11 mouse cellular contexts compared by ENCODE assay signal in genomic region chr2:75874008-75874559, GRCm38 (mm10).
"Had no signal": no experiment of that assay in that cellular context is flagged by ENCODE, and none has a peak within 500 bp of the region (broad histone marks: within the 10 kb centered on the region; RNA-seq: fewer than 3 reads in every experiment).

No protein-coding gene starts in this region.

- H3K4me3 ChIP-seq: left cerebral cortex, adult 2 months; limb, embryonic 15.5 days; liver, embryonic 12.5 days; midbrain, embryonic 10.5 days; neural tube, embryonic 12.5 days; stomach, embryonic 15.5 days had no signal

- DNase-seq: kidney, adult 18-20 months; kidney, postnatal 14 days; lung, embryonic 14.5 days; midbrain, embryonic 14.5 days; thymus, postnatal 4 days had no signal

- ATAC-seq: liver, embryonic 12.5 days had no signal

- H3K27me3 ChIP-seq: limb, embryonic 15.5 days; liver, embryonic 12.5 days; neural tube, embryonic 12.5 days; stomach, embryonic 15.5 days had no signal

- H3K36me3 ChIP-seq: limb, embryonic 15.5 days; stomach, embryonic 15.5 days had no signal

- H3K9me3 ChIP-seq: limb, embryonic 15.5 days; liver, embryonic 12.5 days; midbrain, embryonic 10.5 days; neural tube, embryonic 12.5 days; stomach, embryonic 15.5 days had no signal

- H3K4me1 ChIP-seq: limb, embryonic 15.5 days; liver, embryonic 12.5 days; neural tube, embryonic 12.5 days; stomach, embryonic 15.5 days had no signal

- H3K9ac ChIP-seq: limb, embryonic 15.5 days; liver, embryonic 12.5 days; lung, embryonic 14.5 days; neural tube, embryonic 12.5 days; stomach, embryonic 15.5 days had no signal

- H3K27ac ChIP-seq: left cerebral cortex, adult 2 months; limb, embryonic 15.5 days; liver, embryonic 12.5 days; midbrain, embryonic 10.5 days; neural tube, embryonic 12.5 days; stomach, embryonic 15.5 days had no signal

- H3K4me2 ChIP-seq: limb, embryonic 15.5 days; liver, embryonic 12.5 days; lung, embryonic 14.5 days; neural tube, embryonic 12.5 days; stomach, embryonic 15.5 days had no signal
